In genomic region chr6:42348281-42349005, GRCm38 (mm10) we compare ENCODE assay signal across 9 mouse cellular contexts. TPM values are rescaled to one million over a fixed set of nuclear protein-coding genes. Genes with fewer than 3 reads are reported as not detected.
DNase-seq lines count a peak whose midpoint lies in the region; ATAC-seq and TF ChIP-seq lines count a peak whose summit lies in the region.
"Had no signal": no experiment of that assay in that cellular context is flagged by ENCODE, and none has a peak within 500 bp of the region (broad histone marks: within the 10 kb centered on the region; RNA-seq: fewer than 3 reads in every experiment).

No protein-coding gene starts in this region.

- H3K27me3 ChIP-seq in neural tube, embryonic 11.5 days (ENCODE audit: control insufficient read depth, insufficient read depth, low read length): no peaks in the 10 kb centered on the region
- no peaks in the 10 kb centered on the region for H3K27me3 ChIP-seq in forebrain, embryonic 14.5 days (replicated peaks; ENCODE audit: control insufficient read depth, insufficient read depth, low read length)
- no peaks in the 10 kb centered on the region for H3K27me3 ChIP-seq in limb, embryonic 14.5 days (ENCODE audit: control insufficient read depth, insufficient read depth, low read length)
- no peaks in the 10 kb centered on the region for H3K27me3 ChIP-seq in stomach, postnatal 0 days (ENCODE audit: control insufficient read depth, insufficient read depth, low read length)

- H3K27ac ChIP-seq in neural tube, embryonic 11.5 days (ENCODE audit: low read depth, low read length): no peak overlapping the region
- no peak overlapping the region for H3K27ac ChIP-seq in forebrain, embryonic 14.5 days (ENCODE audit: low read depth, low read length)
- H3K27ac ChIP-seq in limb, embryonic 14.5 days (replicated peaks; ENCODE audit: low read depth, low read length): no peak overlapping the region
- H3K27ac ChIP-seq in stomach, postnatal 0 days (replicated peaks): no peak overlapping the region

- no peaks in the 10 kb centered on the region for H3K36me3 ChIP-seq in neural tube, embryonic 11.5 days (ENCODE audit: control insufficient read depth, insufficient read depth, low read length)
- 0 out of 2 replicates have a peak, but pooled peaks cover 5% of the 10 kb centered on the region for H3K36me3 ChIP-seq in forebrain, embryonic 14.5 days (ENCODE audit: control insufficient read depth, insufficient read depth, low read length)
- peaks cover 12% of the 10 kb centered on the region for H3K36me3 ChIP-seq in limb, embryonic 14.5 days (ENCODE audit: control insufficient read depth, insufficient read depth, low read length)
- 0 out of 2 replicates have a peak, but pooled peaks cover 2% of the 10 kb centered on the region for H3K36me3 ChIP-seq in stomach, postnatal 0 days (ENCODE audit: control insufficient read depth, insufficient read depth, low read length)

- no peak for TF ChIP-seq POLR2A in limb, embryonic 14.5 days (IDR thresholded peaks at IDR 0.05; ENCODE audit: borderline replicate concordance, extremely low read depth, insufficient read depth, insufficient read length)

- no peak overlapping the region for H3K9ac ChIP-seq in neural tube, embryonic 11.5 days (ENCODE audit: low read length)
- H3K9ac ChIP-seq in forebrain, embryonic 14.5 days (ENCODE audit: low read length): no peak overlapping the region; the same call in 1 of the 2 replicates
- no peak overlapping the region for H3K9ac ChIP-seq in limb, embryonic 14.5 days (ENCODE audit: low read depth, low read length, severe bottlenecking)
- no peak overlapping the region for H3K9ac ChIP-seq in stomach, postnatal 0 days (ENCODE audit: low read length)

- no peak for TF ChIP-seq EP300 in stomach, postnatal 0 days (optimal IDR thresholded peaks at IDR 0.05)

- H3K4me1 ChIP-seq in neural tube, embryonic 11.5 days (ENCODE audit: control insufficient read depth, insufficient read depth, low read length): peaks cover 9% of the 10 kb centered on the region
- H3K4me1 ChIP-seq in forebrain, embryonic 14.5 days (ENCODE audit: control insufficient read depth, insufficient read depth, low read length): peaks cover 11% of the 10 kb centered on the region
- H3K4me1 ChIP-seq in limb, embryonic 14.5 days (ENCODE audit: control insufficient read depth, insufficient read depth, low read length): peaks cover 27% of the 10 kb centered on the region
- H3K4me1 ChIP-seq in stomach, postnatal 0 days (replicated peaks; ENCODE audit: control insufficient read depth, insufficient read depth): peaks cover 15% of the 10 kb centered on the region

- no peak for DNase-seq in neural tube, embryonic 11.5 days (ENCODE audit: low spot score)
- no peak for DNase-seq in neural tube, embryonic 10.5 days (ENCODE audit: extremely low spot score, low spot score)
- DNase-seq in forebrain, embryonic 14.5 days (ENCODE audit: low spot score): no peak
- DNase-seq in limb, embryonic 14.5 days (ENCODE audit: low spot score): no peak
- no peak for DNase-seq in stomach, postnatal 0 days (ENCODE audit: low spot score)
- no peak for DNase-seq in layer of hippocampus, postnatal 25 days (ENCODE audit: extremely low spot score in 1 of 2, low spot score in 1 of 2)
- no peak for DNase-seq in gastrocnemius, adult 18-20 months (ENCODE audit: low spot score)
- DNase-seq in right cerebral cortex, postnatal 25 days: no peak

- 38% methylated on average over 12 of the region's 12 CpGs for WGBS in neural tube, embryonic 11.5 days
- 28% methylated on average over 12 of the region's 12 CpGs for WGBS in forebrain, embryonic 14.5 days
- WGBS in limb, embryonic 14.5 days: 34% methylated on average over 12 of the region's 12 CpGs
- 34% methylated on average over 12 of the region's 12 CpGs for WGBS in stomach, postnatal 0 days

- TF ChIP-seq CTCF in stomach, postnatal 0 days (IDR thresholded peaks at IDR 0.05; ENCODE audit: low read depth): no peak

- ATAC-seq in neural tube, embryonic 11.5 days (ENCODE audit: insufficient read depth, low FRiP score, low TSS enrichment): no peak
- no peak for ATAC-seq in forebrain, embryonic 14.5 days
- ATAC-seq in limb, embryonic 14.5 days (ENCODE audit: low FRiP score, low read depth): no peak
- ATAC-seq in stomach, postnatal 0 days (ENCODE audit: low FRiP score, low TSS enrichment): no peak

- no peaks in the 10 kb centered on the region for H3K9me3 ChIP-seq in neural tube, embryonic 11.5 days (ENCODE audit: control insufficient read depth, low read length)
- no peaks in the 10 kb centered on the region for H3K9me3 ChIP-seq in forebrain, embryonic 14.5 days (replicated peaks; ENCODE audit: control insufficient read depth, low read length)
- no peaks in the 10 kb centered on the region for H3K9me3 ChIP-seq in limb, embryonic 14.5 days (ENCODE audit: control insufficient read depth, low read length)
- no peaks in the 10 kb centered on the region for H3K9me3 ChIP-seq in stomach, postnatal 0 days (ENCODE audit: control insufficient read depth, low read length)

- H3K4me2 ChIP-seq in neural tube, embryonic 11.5 days (ENCODE audit: low read depth): peak overlapping the region; percentile 63; the same call in 1 of the 2 replicates
- H3K4me2 ChIP-seq in forebrain, embryonic 14.5 days (ENCODE audit: low read length): peak overlapping the region; percentile 89
- peak overlapping the region; percentile 77 for H3K4me2 ChIP-seq in limb, embryonic 14.5 days (replicated peaks; ENCODE audit: low read depth, low read length, severe bottlenecking)
- H3K4me2 ChIP-seq in stomach, postnatal 0 days (replicated peaks; ENCODE audit: low read depth): peak overlapping the region; percentile 90

- H3K4me3 ChIP-seq in neural tube, embryonic 11.5 days (ENCODE audit: low read depth, low read length): no peak overlapping the region
- peak overlapping the region; percentile 83; the same call in 1 of the 2 replicates for H3K4me3 ChIP-seq in forebrain, embryonic 14.5 days (ENCODE audit: low read depth, low read length)
- H3K4me3 ChIP-seq in limb, embryonic 14.5 days (replicated peaks; ENCODE audit: low read length): peak overlapping the region; percentile 79; the same call in 1 of the 2 replicates
- H3K4me3 ChIP-seq in stomach, postnatal 0 days (ENCODE audit: low read depth, low read length): peak overlapping the region; percentile 88; the same call in 1 of the 2 replicates

RNA-seq across cellular contexts. Expression of gene Zyx, which starts 1.0 kb away (rescaled TPM):
- 86.3 and 87.0 TPM in 2 replicates for polyA plus RNA-seq in neural tube, embryonic 11.5 days (2014; fragmentation: Nextera tagmentation; extraction: Ambion mirVana)
- polyA plus RNA-seq in forebrain, embryonic 14.5 days (2014; fragmentation: Nextera tagmentation; extraction: Ambion mirVana): 34.8 and 41.0 TPM in 2 replicates
- 176 and 232 TPM in 2 replicates for polyA plus RNA-seq in limb, embryonic 14.5 days (2012; rRNA removed)
- polyA plus RNA-seq in limb, embryonic 14.5 days (2014; fragmentation: Nextera tagmentation; extraction: Ambion mirVana): 152 and 159 TPM in 2 replicates
- polyA plus RNA-seq in stomach, postnatal 0 days (2015; fragmentation: Nextera tagmentation; extraction: Ambion mirVana): 60.5 and 68.0 TPM in 2 replicates
- total RNA-seq in layer of hippocampus, postnatal 25 days (2021): 10 to 100 TPM; 47.9 to 51.7 TPM
- total RNA-seq in gastrocnemius, adult 18-20 months (2021): 10 to 100 TPM; 20.2 to 25.5 TPM

RNA-seq across cellular contexts. Expression of gene Fam131b, which starts 24.0 kb away (rescaled TPM):
- 2.7 and 3.4 TPM in 2 replicates for polyA plus RNA-seq in neural tube, embryonic 11.5 days (2014; fragmentation: Nextera tagmentation; extraction: Ambion mirVana)
- 4.7 and 5.6 TPM in 2 replicates for polyA plus RNA-seq in forebrain, embryonic 14.5 days (2014; fragmentation: Nextera tagmentation; extraction: Ambion mirVana)
- 2.9 and 3.6 TPM in 2 replicates for polyA plus RNA-seq in limb, embryonic 14.5 days (2012; rRNA removed)
- polyA plus RNA-seq in limb, embryonic 14.5 days (2014; fragmentation: Nextera tagmentation; extraction: Ambion mirVana): 0.29 and 0.47 TPM in 2 replicates
- polyA plus RNA-seq in stomach, postnatal 0 days (2015; fragmentation: Nextera tagmentation; extraction: Ambion mirVana): 0.10 and 0.12 TPM in 2 replicates
- 10 to 100 TPM; 74.8 to 76.8 TPM for total RNA-seq in layer of hippocampus, postnatal 25 days (2021)
- under 1 TPM; 0.21 to 0.30 TPM for total RNA-seq in gastrocnemius, adult 18-20 months (2021)
- polyA plus RNA-seq: activated CD4-positive, CD25-positive, alpha-beta regulatory T cell, adult 4 months had no signal

RNA-seq across cellular contexts. Expression of gene Epha1, which starts 24.6 kb away (rescaled TPM):
- polyA plus RNA-seq in neural tube, embryonic 11.5 days (2014; fragmentation: Nextera tagmentation; extraction: Ambion mirVana): 0.82 and 1.1 TPM in 2 replicates
- polyA plus RNA-seq in forebrain, embryonic 14.5 days (2014; fragmentation: Nextera tagmentation; extraction: Ambion mirVana): 0.05 and 0.07 TPM in 2 replicates
- 17.7 and 18.3 TPM in 2 replicates for polyA plus RNA-seq in limb, embryonic 14.5 days (2012; rRNA removed)
- 7.4 and 8.8 TPM in 2 replicates for polyA plus RNA-seq in limb, embryonic 14.5 days (2014; fragmentation: Nextera tagmentation; extraction: Ambion mirVana)
- 19.9 and 20.1 TPM in 2 replicates for polyA plus RNA-seq in stomach, postnatal 0 days (2015; fragmentation: Nextera tagmentation; extraction: Ambion mirVana)
- under 1 TPM; 0.22 to 0.47 TPM for total RNA-seq in layer of hippocampus, postnatal 25 days (2021)
- total RNA-seq in gastrocnemius, adult 18-20 months (2021): under 1 TPM; 0.07 to 0.23 TPM

RNA-seq across cellular contexts. Expression of gene Tas2r143, which starts 51.6 kb away (rescaled TPM):
- not detected in 2 replicates for polyA plus RNA-seq in neural tube, embryonic 11.5 days (2014; fragmentation: Nextera tagmentation; extraction: Ambion mirVana)
- polyA plus RNA-seq in forebrain, embryonic 14.5 days (2014; fragmentation: Nextera tagmentation; extraction: Ambion mirVana): not detected in 2 replicates
- polyA plus RNA-seq in limb, embryonic 14.5 days (2012; rRNA removed): 0.17 and 0.28 TPM in 2 replicates
- not detected in 2 replicates for polyA plus RNA-seq in limb, embryonic 14.5 days (2014; fragmentation: Nextera tagmentation; extraction: Ambion mirVana)
- polyA plus RNA-seq in stomach, postnatal 0 days (2015; fragmentation: Nextera tagmentation; extraction: Ambion mirVana): not detected in 2 replicates
- total RNA-seq in layer of hippocampus, postnatal 25 days (2021): not detected
- not detected for total RNA-seq in gastrocnemius, adult 18-20 months (2021)
- polyA plus RNA-seq: activated CD4-positive, CD25-positive, alpha-beta regulatory T cell, adult 4 months had no signal

RNA-seq across cellular contexts. Expression of gene Tas2r135, which starts 56.8 kb away (rescaled TPM):
- not detected in 2 replicates for polyA plus RNA-seq in neural tube, embryonic 11.5 days (2014; fragmentation: Nextera tagmentation; extraction: Ambion mirVana)
- polyA plus RNA-seq in forebrain, embryonic 14.5 days (2014; fragmentation: Nextera tagmentation; extraction: Ambion mirVana): not detected in 2 replicates
- 0.11 TPM in 1 of 2 replicates, not detected in the other for polyA plus RNA-seq in limb, embryonic 14.5 days (2012; rRNA removed)
- not detected in 2 replicates for polyA plus RNA-seq in limb, embryonic 14.5 days (2014; fragmentation: Nextera tagmentation; extraction: Ambion mirVana)
- polyA plus RNA-seq in stomach, postnatal 0 days (2015; fragmentation: Nextera tagmentation; extraction: Ambion mirVana): not detected in 2 replicates
- not detected for total RNA-seq in layer of hippocampus, postnatal 25 days (2021)
- total RNA-seq in gastrocnemius, adult 18-20 months (2021): not detected
